Mouse (Mus musculus): ENCODE measurements around the gene Vangl2. TPM values are rescaled to one million over a fixed set of nuclear protein-coding genes. Genes with fewer than 3 reads are reported as not detected.

The Vangl2 gene
- total RNA-seq, 2 experiments from 2014 or later = 1.1 to 3.3 TPM

DNA sequence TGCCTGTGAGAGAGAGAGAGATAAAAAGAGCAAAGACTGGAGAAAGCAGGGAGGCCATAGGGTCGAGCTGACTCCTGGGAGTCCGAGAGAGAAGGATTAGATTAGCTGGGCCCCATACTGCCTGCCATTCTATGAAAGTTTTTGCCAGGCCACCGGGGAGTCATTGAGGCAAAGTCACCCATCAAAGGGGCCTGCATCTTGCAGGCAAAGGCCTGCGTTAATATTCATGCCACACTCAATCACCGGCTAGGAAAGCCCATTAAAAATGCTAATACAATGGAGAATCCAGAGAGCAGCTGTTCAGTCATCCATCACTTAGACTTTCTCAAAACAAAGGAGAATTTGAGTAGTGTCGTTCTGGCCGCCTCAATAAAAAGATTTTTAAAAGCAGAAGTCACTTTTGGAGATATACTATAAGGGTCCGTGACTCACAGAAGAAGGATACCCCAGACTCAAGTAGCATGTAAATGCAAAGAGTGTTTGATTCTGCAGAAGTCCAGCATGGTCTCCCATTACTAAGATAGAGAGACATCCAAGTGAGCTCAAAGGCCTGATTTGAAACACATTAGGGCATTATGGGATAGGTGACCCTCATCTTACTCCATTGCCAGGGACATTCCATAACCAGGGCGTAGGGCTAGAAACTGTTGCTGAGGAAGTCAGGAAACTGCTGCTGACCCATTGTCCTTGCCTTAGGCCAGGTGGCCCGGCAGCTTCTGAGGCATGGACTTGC lies 57.2 kb downstream of the Vangl2 start:
- ATAC-seq (replicated peaks; ENCODE audit: poor library complexity) = no peak

DNA sequence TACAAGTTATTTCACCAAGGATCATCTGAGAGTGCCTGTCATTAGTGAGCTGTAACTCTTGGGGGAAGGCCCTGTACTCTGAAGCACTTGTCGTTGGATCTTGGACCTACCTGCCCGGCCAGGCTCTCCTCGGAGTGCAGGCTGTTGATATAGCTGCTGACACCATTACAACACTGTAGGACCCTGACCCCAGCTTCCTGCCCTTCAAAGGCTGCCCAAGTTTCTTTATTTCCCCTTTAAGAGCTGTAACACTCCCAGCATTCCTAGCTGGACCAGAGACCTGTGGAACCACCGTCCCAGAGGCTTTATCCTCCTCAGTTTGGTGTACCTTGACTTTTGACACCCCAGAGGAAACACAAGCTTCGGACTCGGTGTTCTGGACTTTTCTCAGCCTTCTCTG lies 59.0 kb downstream of the Vangl2 start:
- no peak for ATAC-seq (replicated peaks; ENCODE audit: poor library complexity)

DNA sequence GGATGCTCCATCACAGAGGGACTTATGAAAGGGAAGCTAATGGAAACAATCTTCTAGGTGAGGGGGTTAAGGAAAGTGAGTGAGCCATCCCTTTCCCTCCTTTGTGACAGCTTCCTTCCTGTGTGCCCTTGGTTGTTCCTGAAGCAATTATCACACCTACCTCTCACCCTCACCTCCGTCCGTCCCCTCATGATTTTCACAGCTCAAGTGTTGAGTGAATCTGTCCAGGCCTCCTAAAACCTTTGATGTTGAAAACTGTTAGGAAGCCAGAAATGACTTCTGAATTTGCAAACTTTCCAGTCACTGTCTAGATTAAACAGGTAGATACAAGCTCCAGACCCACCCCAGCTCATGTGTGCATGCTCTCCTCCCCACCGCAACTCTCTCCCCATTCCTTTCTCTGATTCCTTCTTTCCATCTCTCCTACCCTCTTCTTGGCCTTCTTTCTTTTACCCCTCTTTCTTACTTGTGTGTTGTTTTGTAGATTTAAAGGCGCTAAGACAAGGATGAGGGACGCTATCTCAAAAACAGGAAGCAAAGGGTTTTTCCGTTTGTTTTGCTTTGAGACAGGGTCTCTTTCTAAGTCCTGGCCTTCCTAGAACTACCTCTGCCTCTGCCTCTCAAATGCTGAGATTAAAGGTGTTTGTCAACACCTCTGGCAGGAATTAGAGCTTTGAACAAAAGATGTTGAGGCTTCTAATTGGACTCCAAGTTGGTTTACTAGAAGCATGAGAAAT lies 62.0 kb downstream of the Vangl2 start:
- no peak for ATAC-seq (replicated peaks; ENCODE audit: poor library complexity)

DNA sequence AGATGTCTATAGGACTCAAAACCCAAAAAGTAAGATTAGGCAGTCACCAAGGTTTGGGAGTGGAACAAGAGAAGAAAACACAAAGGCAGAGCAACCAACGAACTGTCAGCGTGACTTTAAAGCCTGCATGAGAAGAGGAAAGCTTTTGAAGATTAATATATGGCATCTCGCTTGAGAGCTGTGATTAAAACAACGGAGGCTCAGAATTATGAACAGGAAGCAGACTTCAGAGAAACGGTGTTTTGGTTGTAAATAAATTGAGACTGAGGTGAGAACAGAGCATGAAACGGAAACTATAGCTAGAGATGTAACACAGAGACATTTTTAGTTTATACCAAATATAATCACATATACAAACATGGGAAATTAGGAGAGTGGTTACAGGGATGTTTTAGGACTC lies 64.6 kb downstream of the Vangl2 start:
- no peak for ATAC-seq (replicated peaks; ENCODE audit: poor library complexity)

DNA sequence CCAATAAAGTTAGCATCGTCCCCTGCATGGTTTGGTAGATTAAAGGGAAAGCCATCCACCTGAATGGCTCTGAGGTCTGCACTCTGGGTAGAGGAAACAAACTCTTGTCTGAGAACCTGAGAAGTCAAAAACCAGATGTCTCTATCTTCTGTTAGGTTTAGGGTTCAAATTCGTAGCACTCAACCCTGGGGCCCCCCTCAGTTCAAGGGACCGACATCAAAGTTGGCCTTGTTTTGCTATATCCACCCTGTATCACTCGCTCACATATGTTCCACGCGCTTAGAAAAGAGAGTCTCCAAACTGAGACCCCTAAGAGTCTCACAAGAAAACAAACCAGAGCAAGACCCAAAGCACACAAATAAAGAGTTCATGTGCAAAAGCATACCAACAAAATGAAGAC lies 66.5 kb downstream of the Vangl2 start:
- ATAC-seq (replicated peaks; ENCODE audit: poor library complexity) = no peak

DNA sequence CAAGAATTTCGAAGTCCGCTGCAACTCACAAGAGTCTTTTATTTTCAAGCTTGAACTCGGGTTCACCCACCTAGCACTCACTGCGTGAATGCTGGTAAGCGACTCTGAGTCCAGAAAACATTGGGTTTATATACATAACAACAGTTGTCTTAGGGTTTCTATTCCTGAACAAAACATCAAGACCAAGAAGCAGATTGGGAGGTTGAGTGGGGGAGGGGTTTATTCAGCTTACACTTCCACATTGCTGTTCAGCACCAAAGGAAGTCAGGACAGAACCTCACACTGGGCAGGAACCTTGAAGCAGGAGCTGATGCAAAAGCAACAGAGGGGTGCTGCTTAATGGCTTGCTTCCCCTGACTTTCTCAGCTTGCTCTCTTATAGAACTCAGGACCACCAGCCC lies 67.5 kb downstream of the Vangl2 start:
- ATAC-seq (replicated peaks; ENCODE audit: poor library complexity) = no peak

DNA sequence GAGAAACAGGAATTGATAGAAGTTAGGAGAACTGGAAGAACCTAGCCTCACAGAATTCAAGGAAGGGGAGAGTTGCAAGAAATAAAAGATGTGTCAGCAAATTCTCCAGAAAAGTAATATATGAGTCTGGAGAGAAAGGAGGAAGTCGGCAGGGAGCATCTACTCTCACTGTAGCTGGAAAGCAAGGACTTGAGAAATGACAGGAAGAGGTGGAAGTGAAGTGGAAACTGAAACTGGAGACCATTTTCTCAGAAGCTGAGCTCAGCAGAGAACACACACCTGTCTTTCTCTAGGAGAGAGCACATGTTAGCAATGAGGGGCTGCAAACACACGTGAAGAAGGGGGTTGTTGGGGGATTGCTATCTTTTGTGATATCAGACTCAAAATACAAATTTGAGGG lies 70.8 kb downstream of the Vangl2 start:
- ATAC-seq (replicated peaks; ENCODE audit: poor library complexity) = peak; percentile 83

DNA sequence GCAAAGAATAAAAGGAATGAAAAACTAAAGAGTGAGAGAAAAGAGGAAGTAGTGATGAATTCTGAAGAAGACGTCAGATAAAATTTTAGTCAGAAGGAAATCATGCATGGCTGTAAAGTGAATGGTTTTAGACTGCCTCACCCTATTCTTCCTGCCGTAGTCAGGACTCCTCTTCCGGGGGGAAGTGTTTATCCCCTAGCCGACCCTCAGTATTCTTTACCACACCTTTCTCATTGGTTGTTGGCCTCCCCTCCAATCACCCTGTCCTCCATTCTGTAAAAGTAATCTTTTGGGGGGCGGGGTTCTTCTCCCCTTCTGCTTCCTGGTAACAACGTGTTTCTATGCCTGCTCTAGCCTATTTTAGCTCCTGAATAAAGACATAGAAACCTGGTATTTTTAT lies 73.2 kb downstream of the Vangl2 start:
- ATAC-seq (replicated peaks; ENCODE audit: poor library complexity) = peak; percentile 39; the same call in 1 of the 2 replicates

Other genes starting within 250 kb of the Vangl2 start
- gene Cd84, start 188.7 kb downstream of the Vangl2 start, total RNA-seq (2015) = 34.0 and 36.0 TPM in 2 replicates
- gene Cd84, start 188.7 kb downstream of the Vangl2 start, total RNA-seq (2017) = 47.9 and 55.2 TPM in 2 replicates
- 1.6 and 2.5 TPM in 2 replicates for gene Gm10521, start 132.8 kb downstream of the Vangl2 start, total RNA-seq (2015)
- 1.6 and 2.4 TPM in 2 replicates for gene Gm10521, start 132.8 kb downstream of the Vangl2 start, total RNA-seq (2017)
- gene Slamf6, start 110.9 kb downstream of the Vangl2 start, total RNA-seq (2015) = 0.91 and 3.6 TPM in 2 replicates
- gene Slamf6, start 110.9 kb downstream of the Vangl2 start, total RNA-seq (2017) = 1.0 and 1.8 TPM in 2 replicates
- not detected in 2 replicates for gene Nhlh1, start 29.1 kb upstream of the Vangl2 start, total RNA-seq (2015)
- not detected in 2 replicates for gene Nhlh1, start 29.1 kb upstream of the Vangl2 start, total RNA-seq (2017)
- 146 and 159 TPM in 2 replicates for gene Copa, start 54.1 kb upstream of the Vangl2 start, total RNA-seq (2015)
- 140 and 152 TPM in 2 replicates for gene Copa, start 54.1 kb upstream of the Vangl2 start, total RNA-seq (2017)
- 68.0 and 69.0 TPM in 2 replicates for gene Ncstn, start 54.4 kb upstream of the Vangl2 start, total RNA-seq (2015)
- 26.3 and 35.5 TPM in 2 replicates for gene Ncstn, start 54.4 kb upstream of the Vangl2 start, total RNA-seq (2017)
- gene Pex19, start 98.3 kb upstream of the Vangl2 start, total RNA-seq (2015) = 24.2 and 24.9 TPM in 2 replicates
- 31.2 and 38.4 TPM in 2 replicates for gene Pex19, start 98.3 kb upstream of the Vangl2 start, total RNA-seq (2017)
- 26.0 and 46.0 TPM in 2 replicates for gene Dcaf8, start 119.6 kb upstream of the Vangl2 start, total RNA-seq (2015)
- 93.6 and 140 TPM in 2 replicates for gene Dcaf8, start 119.6 kb upstream of the Vangl2 start, total RNA-seq (2017)
- 3.1 and 4.9 TPM in 2 replicates for gene Pea15a, start 178.4 kb upstream of the Vangl2 start, total RNA-seq (2015)
- 2.2 and 2.6 TPM in 2 replicates for gene Pea15a, start 178.4 kb upstream of the Vangl2 start, total RNA-seq (2017)
- not detected in 2 replicates for gene Casq1, start 191.4 kb upstream of the Vangl2 start, total RNA-seq (2015)
- gene Casq1, start 191.4 kb upstream of the Vangl2 start, total RNA-seq (2017) = not detected in 2 replicates
- gene Atp1a4, start 230.0 kb upstream of the Vangl2 start, total RNA-seq (2015) = not detected in 2 replicates
- gene Atp1a4, start 230.0 kb upstream of the Vangl2 start, total RNA-seq (2017) = not detected in 2 replicates
- gene Igsf8, start 233.2 kb upstream of the Vangl2 start, total RNA-seq (2015) = 28.8 and 29.7 TPM in 2 replicates
- 25.5 and 30.6 TPM in 2 replicates for gene Igsf8, start 233.2 kb upstream of the Vangl2 start, total RNA-seq (2017)